Mouse (Mus musculus) neural tube, embryonic 11.5 days (tissue): ENCODE measurements around the gene Gpr155. TPM values are rescaled to one million over a fixed set of nuclear protein-coding genes. Genes with fewer than 3 reads are reported as not detected.

Source experiments
- ATAC-seq: fragments of 200-750 bp; cut with Nextera tagmentation; 2 replicates; pipeline ENCODE4 v1.8.0; 2017; ENCODE audit warnings: moderate number of reproducible peaks, mild to moderate bottlenecking, moderate TSS enrichment, moderate library complexity; ENCODE audit not compliant: insufficient read depth, low FRiP score, low TSS enrichment
- DNase-seq: peaks from one replicate; pipeline ENCODE4 v3.0.0-alpha.2; 2015; ENCODE audit warnings: low spot score
- H3K27ac ChIP-seq: fragments of 300-500 bp; sonication (generic); 2 replicates; pipeline ENCODE4 v1.5.1; 2014; ENCODE audit warnings: low read depth, mild to moderate bottlenecking, low read length
- H3K27me3 ChIP-seq: fragments of 300-500 bp; sonication (generic); 2 replicates; pipeline ENCODE4 v1.6.1; 2014; ENCODE audit warnings: mild to moderate bottlenecking, low read length, mixed read lengths; ENCODE audit not compliant: control insufficient read depth, insufficient read depth
- H3K36me3 ChIP-seq: fragments of 300-500 bp; sonication (generic); 2 replicates; pipeline ENCODE4 v1.6.1; 2014; ENCODE audit warnings: mild to moderate bottlenecking, low read length, moderate library complexity, mixed read lengths; ENCODE audit not compliant: control insufficient read depth, insufficient read depth
- H3K4me1 ChIP-seq: fragments of 300-500 bp; sonication (generic); 2 replicates; pipeline ENCODE4 v1.6.1; 2014; ENCODE audit warnings: low read length, mixed read lengths; ENCODE audit not compliant: control insufficient read depth, insufficient read depth
- H3K4me2 ChIP-seq: fragments of 300-500 bp; sonication (generic); 2 replicates; pipeline ENCODE4 v1.6.1; 2014; ENCODE audit warnings: low read depth, mild to moderate bottlenecking, moderate library complexity
- H3K4me3 ChIP-seq: fragments of 300-500 bp; sonication (generic); 2 replicates; pipeline ENCODE4 v1.5.1; 2014; ENCODE audit warnings: low read depth, low read length
- H3K9ac ChIP-seq: fragments of 300-500 bp; sonication (generic); 2 replicates; pipeline ENCODE4 v1.6.1; 2014; ENCODE audit warnings: mild to moderate bottlenecking, low read length
- H3K9me3 ChIP-seq: fragments of 300-500 bp; sonication (generic); 2 replicates; pipeline ENCODE4 v1.6.1; 2016; ENCODE audit warnings: low read length; ENCODE audit not compliant: control insufficient read depth
- WGBS: fragments of 180-500 bp; shearing (Covaris S2); extraction: QIAGEN DNeasy Blood & Tissue Kit; methylation state at CpG from one replicate; pipeline ENCODE4 v1.1.7; 2014; 5-methylcytosine and 5-hydroxymethylcytosine counted together
- polyA plus RNA-seq: library from polyadenylated mRNA; unstranded; fragments of >200 nt; fragmentation: Nextera tagmentation; extraction: Ambion mirVana; gene quantifications from 2 replicates; pipeline ENCODE4 v1.2.1, GENCODE M21; 2014

The Gpr155 gene
- polyA plus RNA-seq, 1 experiment from 2014 or later, result 5.0 TPM

- Histone ChIP-seq H3K9me3 (no peaks in the 10 kb centered on the region), H3K36me3 (no peaks in the 10 kb centered on the region), H3K4me1 (no peaks in the 10 kb centered on the region), H3K27ac (no peak overlapping the region), H3K4me2 (no peak overlapping the region), H3K4me3 (no peak overlapping the region), H3K9ac (no peak overlapping the region), H3K27me3 (no peaks in the 10 kb centered on the region)
- WGBS, result 93% methylated on average over 5 of the region's 5 CpGs
- ATAC-seq (no peak), DNase-seq (no peak)
Observed at GRCm38 (mm10) chr2:73378326-73378725, 8.0 kb downstream of the Gpr155 start.

- no peaks in the 10 kb centered on the region for H3K36me3 ChIP-seq
- 68% methylated on average over 9 of the region's 9 CpGs for WGBS
- no peak overlapping the region for H3K4me3 ChIP-seq
- no peaks in the 10 kb centered on the region for H3K4me1 ChIP-seq
- ATAC-seq, result no peak
- H3K9ac ChIP-seq, result no peak overlapping the region
- no peak overlapping the region for H3K27ac ChIP-seq
- no peaks in the 10 kb centered on the region for H3K27me3 ChIP-seq
- H3K4me2 ChIP-seq, result no peak overlapping the region
- no peaks in the 10 kb centered on the region for H3K9me3 ChIP-seq
- no peak for DNase-seq
Observed at GRCm38 (mm10) chr2:73371530-73372335, 14.6 kb downstream of the Gpr155 start.

- DNase-seq (no peak), ATAC-seq (no peak)
- no peaks in the 10 kb centered on the region for H3K9me3 ChIP-seq
- WGBS, result 80% methylated on average over 5 of the region's 5 CpGs
- H3K4me1 ChIP-seq, result no peaks in the 10 kb centered on the region
- no peak overlapping the region for H3K9ac ChIP-seq
- H3K4me3 ChIP-seq, result no peak overlapping the region
- no peak overlapping the region for H3K4me2 ChIP-seq
- H3K27ac ChIP-seq, result no peak overlapping the region
- H3K27me3 ChIP-seq, result no peaks in the 10 kb centered on the region
- no peaks in the 10 kb centered on the region for H3K36me3 ChIP-seq
Observed at GRCm38 (mm10) chr2:73363448-73363847, 22.9 kb downstream of the Gpr155 start.

GRCm38 (mm10) chr2:73360536-73360935, 25.8 kb downstream of the Gpr155 start:
- H3K27me3 ChIP-seq, result no peaks in the 10 kb centered on the region
- DNase-seq (no peak), ATAC-seq (no peak)
- H3K9me3 ChIP-seq, result no peaks in the 10 kb centered on the region
- H3K4me2 ChIP-seq, result no peak overlapping the region
- H3K4me3 ChIP-seq, result no peak overlapping the region
- no peak overlapping the region for H3K9ac ChIP-seq
- H3K36me3 ChIP-seq, result no peaks in the 10 kb centered on the region
- WGBS, result 87% methylated on average over 2 of the region's 2 CpGs
- H3K4me1 ChIP-seq, result no peaks in the 10 kb centered on the region
- no peak overlapping the region for H3K27ac ChIP-seq

GRCm38 (mm10) chr2:73359941-73360340, 26.4 kb downstream of the Gpr155 start:
- no peaks in the 10 kb centered on the region for H3K9me3 ChIP-seq
- no peak overlapping the region for H3K27ac ChIP-seq
- no peaks in the 10 kb centered on the region for H3K27me3 ChIP-seq
- no peak overlapping the region for H3K9ac ChIP-seq
- no peak overlapping the region for H3K4me2 ChIP-seq
- H3K4me3 ChIP-seq, result no peak overlapping the region
- no peaks in the 10 kb centered on the region for H3K4me1 ChIP-seq
- no peaks in the 10 kb centered on the region for H3K36me3 ChIP-seq
- DNase-seq (no peak), ATAC-seq (no peak)
- 95% methylated on average over 5 of the region's 5 CpGs for WGBS

- no peaks in the 10 kb centered on the region for H3K4me1 ChIP-seq
- no peak overlapping the region for H3K27ac ChIP-seq
- H3K9ac ChIP-seq, result no peak overlapping the region
- H3K4me3 ChIP-seq, result no peak overlapping the region
- WGBS, result 68% methylated on average over 18 of the region's 18 CpGs
- DNase-seq, result no peak
- no peaks in the 10 kb centered on the region for H3K27me3 ChIP-seq
- no peaks in the 10 kb centered on the region for H3K9me3 ChIP-seq
- H3K4me2 ChIP-seq, result no peak overlapping the region
- H3K36me3 ChIP-seq, result no peaks in the 10 kb centered on the region
- ATAC-seq, result no peak
Observed at GRCm38 (mm10) chr2:73357004-73357403, 29.4 kb downstream of the Gpr155 start.

GRCm38 (mm10) chr2:73351927-73352374, 34.4 kb downstream of the Gpr155 start:
- no peak for ATAC-seq
- H3K4me3 ChIP-seq, result no peak overlapping the region
- no peaks in the 10 kb centered on the region for H3K4me1 ChIP-seq
- DNase-seq, result no peak
- 76% methylated on average over 7 of the region's 7 CpGs for WGBS
- H3K9me3 ChIP-seq, result no peaks in the 10 kb centered on the region
- no peaks in the 10 kb centered on the region for H3K27me3 ChIP-seq
- H3K27ac ChIP-seq, result no peak overlapping the region
- H3K9ac ChIP-seq, result no peak overlapping the region
- H3K36me3 ChIP-seq, result no peaks in the 10 kb centered on the region
- H3K4me2 ChIP-seq, result no peak overlapping the region

- no peaks in the 10 kb centered on the region for H3K4me1 ChIP-seq
- H3K9ac ChIP-seq, result no peak overlapping the region
- WGBS, result 69% methylated on average over 5 of the region's 5 CpGs
- H3K27me3 ChIP-seq, result no peaks in the 10 kb centered on the region
- DNase-seq (no peak), ATAC-seq (no peak)
- H3K27ac ChIP-seq, result no peak overlapping the region
- no peak overlapping the region for H3K4me3 ChIP-seq
- H3K4me2 ChIP-seq, result no peak overlapping the region
- H3K36me3 ChIP-seq, result no peaks in the 10 kb centered on the region
- no peaks in the 10 kb centered on the region for H3K9me3 ChIP-seq
Observed at GRCm38 (mm10) chr2:73351496-73351895, 34.9 kb downstream of the Gpr155 start.

GRCm38 (mm10) chr2:73348221-73348620, 38.2 kb downstream of the Gpr155 start:
- Histone ChIP-seq H3K4me2 (no peak overlapping the region), H3K36me3 (no peaks in the 10 kb centered on the region), H3K27ac (no peak overlapping the region), H3K4me1 (no peaks in the 10 kb centered on the region), H3K4me3 (no peak overlapping the region), H3K9me3 (no peaks in the 10 kb centered on the region), H3K27me3 (no peaks in the 10 kb centered on the region), H3K9ac (no peak overlapping the region)
- 87% methylated on average over 6 of the region's 6 CpGs for WGBS
- DNase-seq (no peak), ATAC-seq (no peak)
